Mouse (Mus musculus): ENCODE data around the gene Tnfsf13.

The Tnfsf13 gene

GRCm38 (mm10) chr11:69655264-69656064 lies 30.1 kb downstream of the Tnfsf13 start, which contains the start of gene Sox15:
Gene Sox15 (plus strand): TSS chr11:69655314.
- in situ Hi-C loops (cut with MboI, MseI): loop anchor here (5.0 kb wide), 1 partner anchor 73 kb away; the partner anchor contains the start of genes Trp53 and Wrap53

- in situ Hi-C loops (cut with MboI, MseI): loop anchor here (5.0 kb wide), 1 partner anchor 72 kb away; the partner anchor contains the start of genes Trp53 and Wrap53
Measured at GRCm38 (mm10) chr11:69654760-69655159, 30.8 kb downstream of the Tnfsf13 start.

- in situ Hi-C loops (cut with MboI, MseI): no loop called here
Measured at GRCm38 (mm10) chr11:69653399-69653798, 32.2 kb downstream of the Tnfsf13 start.

DNA sequence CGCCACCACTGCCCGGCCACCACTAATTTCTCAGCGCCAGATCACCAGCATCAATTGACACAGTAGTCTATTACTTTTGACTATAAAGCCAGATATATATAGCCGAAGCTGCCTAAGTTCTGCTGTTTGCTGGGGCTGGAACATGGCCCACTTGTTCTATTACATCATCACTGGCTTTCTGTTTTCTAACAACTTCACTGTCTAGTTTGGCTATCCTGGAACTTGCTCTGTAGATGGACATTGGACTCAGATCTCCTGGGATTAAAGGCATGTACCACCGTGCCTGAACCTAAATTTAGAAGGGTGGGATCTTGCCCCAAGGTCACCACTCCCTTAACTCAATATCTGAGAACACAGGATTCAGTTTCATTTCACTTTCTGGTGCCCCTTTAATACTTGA lies 39.7 kb downstream of the Tnfsf13 start:
- in situ Hi-C loops (cut with MboI, MseI): no loop called here

DNA sequence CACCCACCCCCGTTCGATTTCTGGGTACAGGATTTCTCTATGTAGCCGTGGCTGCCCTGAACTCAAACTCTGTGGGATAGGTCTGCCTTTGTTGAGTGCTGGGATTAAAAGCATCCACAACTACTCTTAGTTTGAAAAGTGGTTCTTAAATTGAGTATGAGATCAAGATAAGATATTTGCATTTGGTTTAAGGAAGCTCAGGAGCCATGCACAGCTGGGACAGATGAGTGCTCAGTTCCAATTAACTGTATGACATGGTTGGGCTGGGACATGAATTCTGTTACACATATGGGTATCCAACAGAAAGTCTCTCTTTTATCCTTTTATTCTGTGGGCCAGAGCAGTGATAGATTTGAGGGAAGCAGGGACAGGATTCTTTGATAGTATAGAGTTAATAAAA lies 50.1 kb downstream of the Tnfsf13 start:
- in situ Hi-C loops (cut with MboI, MseI): no loop called here

GRCm38 (mm10) chr11:69633128-69633866 lies 52.3 kb downstream of the Tnfsf13 start:
- in situ Hi-C loops (cut with MboI, MseI): no loop called here
